Mouse (Mus musculus): Measurements from ENCODE around the gene Ppil2. TPM values are rescaled to one million over a fixed set of nuclear protein-coding genes. Genes with fewer than 3 reads are reported as not detected.

The Ppil2 gene
- total RNA-seq, 1 experiment from 2014 or later, result 126 TPM

DNA sequence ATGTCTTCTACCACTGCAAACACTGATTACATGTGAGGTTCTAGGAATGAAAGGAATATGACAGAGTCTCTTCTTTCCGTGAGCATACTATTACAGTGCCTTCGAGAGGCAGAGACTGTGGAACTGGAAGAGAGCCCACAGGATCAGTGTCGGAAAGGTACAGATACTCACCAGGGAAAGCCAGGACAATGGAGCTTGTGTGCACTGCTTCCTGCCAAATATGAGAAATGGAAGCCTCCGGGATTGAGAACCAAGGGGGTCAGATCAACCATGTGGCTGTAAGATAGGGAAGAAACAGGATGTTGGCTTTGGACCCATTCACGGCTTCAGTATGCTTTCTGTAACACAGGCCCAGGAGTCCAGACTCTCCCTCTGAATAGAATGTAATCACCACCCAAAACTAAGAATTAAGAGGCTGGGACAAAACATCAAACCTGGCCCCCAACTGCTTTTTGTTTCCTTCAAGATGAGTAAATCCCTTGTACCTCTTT is 6.3 kb upstream of the Ppil2 start:
- no peak for ATAC-seq (ENCODE audit: extremely low read depth, insufficient number of reproducible peaks, low FRiP score, poor library complexity, severe bottlenecking)

DNA sequence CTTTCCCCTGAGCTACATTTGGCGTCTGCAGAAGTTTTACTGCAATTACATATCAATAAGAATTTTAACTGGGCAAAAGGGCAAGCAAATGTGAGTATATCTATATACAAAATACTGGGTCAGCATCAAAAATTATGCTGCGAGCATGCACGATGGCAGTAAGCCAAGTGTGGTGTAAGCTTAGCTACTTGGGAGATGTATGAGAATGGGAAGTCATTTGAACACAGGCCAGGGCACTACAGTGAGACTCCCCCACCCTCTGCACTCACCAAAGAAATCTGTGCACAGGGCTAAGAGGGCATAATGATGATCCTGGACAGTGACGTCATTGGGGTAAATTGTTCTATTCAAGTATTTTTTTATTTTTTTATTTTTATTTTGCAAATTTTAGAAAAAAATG is 6.5 kb downstream of the Ppil2 start:
- ATAC-seq (ENCODE audit: extremely low read depth, insufficient number of reproducible peaks, low FRiP score, poor library complexity, severe bottlenecking), result no peak

- ATAC-seq (ENCODE audit: extremely low read depth, insufficient number of reproducible peaks, low FRiP score, poor library complexity, severe bottlenecking), result no peak
These were observed 8.3 kb downstream of the Ppil2 start for GRCm38 (mm10) chr16:17102630-17103220.

GRCm38 (mm10) chr16:17096938-17097337 is 14.1 kb downstream of the Ppil2 start:
- no peak for ATAC-seq (ENCODE audit: extremely low read depth, insufficient number of reproducible peaks, low FRiP score, poor library complexity, severe bottlenecking)

GRCm38 (mm10) chr16:17088346-17088745 is 22.7 kb downstream of the Ppil2 start:
- no peak for ATAC-seq (ENCODE audit: extremely low read depth, insufficient number of reproducible peaks, low FRiP score, poor library complexity, severe bottlenecking)

- ATAC-seq (ENCODE audit: extremely low read depth, insufficient number of reproducible peaks, low FRiP score, poor library complexity, severe bottlenecking), result no peak
These were observed 24.3 kb downstream of the Ppil2 start for GRCm38 (mm10) chr16:17086669-17087193.

DNA sequence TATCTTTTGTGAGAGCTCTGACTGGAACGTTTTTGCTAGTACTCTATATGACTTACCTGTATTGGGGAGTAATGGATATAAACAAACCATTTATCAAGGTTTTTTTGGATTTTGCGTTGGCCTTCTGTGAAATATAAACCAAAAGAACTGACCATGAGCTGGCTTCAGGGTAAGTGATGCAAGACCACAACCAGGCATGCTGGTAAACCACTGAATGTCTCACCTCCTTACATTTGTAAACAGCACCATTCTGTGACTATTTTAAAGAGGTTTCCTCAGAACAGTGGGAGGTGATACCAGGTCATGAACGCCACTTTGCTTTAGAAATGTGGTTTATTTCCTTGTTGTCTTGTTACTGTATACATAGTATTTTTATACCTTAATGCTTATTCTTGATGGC is 24.8 kb downstream of the Ppil2 start:
- no peak for ATAC-seq (ENCODE audit: extremely low read depth, insufficient number of reproducible peaks, low FRiP score, poor library complexity, severe bottlenecking)

DNA sequence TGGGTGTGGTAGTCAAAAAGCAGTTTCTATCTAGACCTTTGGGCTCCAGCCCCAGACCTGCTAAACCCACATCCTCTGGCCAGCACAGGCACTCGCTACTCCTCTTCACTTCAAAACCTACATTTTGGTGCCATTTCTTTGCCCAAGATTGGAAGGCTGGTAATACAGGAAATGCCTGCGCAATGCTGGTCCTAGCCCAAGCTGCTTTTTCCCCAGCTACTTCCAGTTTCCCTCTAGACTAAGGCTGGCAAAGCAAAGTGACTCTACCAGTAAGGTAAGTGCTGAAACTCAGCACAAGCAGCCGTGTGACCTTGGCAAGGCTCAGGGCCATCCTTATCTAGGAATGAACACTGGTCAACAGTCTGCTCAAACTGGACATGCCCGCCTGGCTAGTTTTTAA is 25.4 kb downstream of the Ppil2 start:
- no peak for ATAC-seq (ENCODE audit: extremely low read depth, insufficient number of reproducible peaks, low FRiP score, poor library complexity, severe bottlenecking)

DNA sequence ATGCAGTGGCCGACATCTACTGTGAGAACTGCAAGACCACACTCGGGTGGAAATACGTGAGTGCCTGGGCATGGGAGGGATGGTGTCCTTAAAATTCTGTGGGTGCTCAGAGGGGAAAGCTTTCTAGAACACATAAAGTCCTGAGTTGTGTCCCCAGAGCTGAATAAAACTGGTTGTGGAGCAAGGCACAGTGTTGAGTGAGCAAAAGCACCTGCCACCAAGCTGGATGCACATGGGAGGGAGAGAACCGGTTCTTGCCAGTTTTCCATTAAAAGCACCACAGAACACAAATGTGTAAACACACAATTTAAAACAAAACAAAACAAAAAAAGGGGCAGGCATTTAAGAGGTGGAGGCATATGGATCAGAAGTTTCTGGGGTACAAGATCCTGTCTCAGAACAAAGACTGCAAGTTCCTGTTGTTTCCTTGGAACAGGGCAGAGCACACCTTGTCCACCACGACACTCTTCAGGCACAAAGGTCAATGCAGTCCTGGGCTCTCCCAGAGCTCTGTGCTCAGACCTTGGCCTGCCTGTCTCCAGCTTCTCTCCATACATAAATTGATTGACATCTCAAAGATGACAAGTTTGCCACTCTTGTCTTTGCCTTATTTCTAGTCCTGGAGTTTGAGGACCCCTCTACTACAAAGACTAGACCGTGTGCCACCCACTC is 28.8 kb downstream of the Ppil2 start:
- ATAC-seq (ENCODE audit: extremely low read depth, insufficient number of reproducible peaks, low FRiP score, poor library complexity, severe bottlenecking), result no peak

DNA sequence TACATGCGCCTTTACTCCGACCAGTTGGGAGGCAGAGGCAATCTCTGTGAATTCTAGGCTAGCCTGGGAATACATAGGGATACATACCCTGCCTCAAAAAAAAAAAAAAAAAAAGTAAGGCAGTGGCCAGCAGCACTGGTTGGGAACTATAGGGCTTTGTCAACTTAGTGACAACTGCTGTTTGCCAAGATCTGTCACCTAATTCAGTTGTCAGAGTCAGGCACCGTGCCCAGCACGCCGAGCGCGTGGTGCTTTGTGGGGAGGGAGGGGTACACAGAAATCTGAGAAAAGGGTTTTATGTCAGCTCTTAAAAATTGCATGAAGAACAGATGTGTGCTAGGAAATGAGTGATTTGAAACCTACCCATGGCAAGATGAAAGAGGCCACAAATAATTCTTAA is 33.0 kb downstream of the Ppil2 start:
- no peak for ATAC-seq (ENCODE audit: extremely low read depth, insufficient number of reproducible peaks, low FRiP score, poor library complexity, severe bottlenecking)

DNA sequence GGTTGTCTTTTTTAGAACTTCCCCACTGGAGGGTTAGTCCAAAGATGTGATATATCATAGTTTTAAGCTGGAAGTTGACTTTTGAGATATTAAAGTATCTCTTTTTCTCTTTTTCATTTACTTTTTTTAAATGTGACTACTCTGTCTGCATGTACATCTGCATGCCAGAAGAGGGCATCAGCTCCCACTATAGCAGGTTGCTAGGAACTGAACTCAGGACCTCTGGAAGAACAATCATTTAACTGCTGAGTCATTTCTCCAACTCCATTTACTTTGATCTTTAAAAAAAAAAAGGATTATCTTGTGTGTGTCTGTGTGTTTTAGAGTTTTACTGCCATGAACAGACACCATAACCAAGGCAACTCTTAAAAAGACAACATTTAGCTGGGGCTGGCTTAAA is 34.2 kb downstream of the Ppil2 start:
- ATAC-seq (ENCODE audit: extremely low read depth, insufficient number of reproducible peaks, low FRiP score, poor library complexity, severe bottlenecking), result no peak

GRCm38 (mm10) chr16:17076301-17076700 is 34.8 kb downstream of the Ppil2 start:
- ATAC-seq (ENCODE audit: extremely low read depth, insufficient number of reproducible peaks, low FRiP score, poor library complexity, severe bottlenecking), result no peak

DNA sequence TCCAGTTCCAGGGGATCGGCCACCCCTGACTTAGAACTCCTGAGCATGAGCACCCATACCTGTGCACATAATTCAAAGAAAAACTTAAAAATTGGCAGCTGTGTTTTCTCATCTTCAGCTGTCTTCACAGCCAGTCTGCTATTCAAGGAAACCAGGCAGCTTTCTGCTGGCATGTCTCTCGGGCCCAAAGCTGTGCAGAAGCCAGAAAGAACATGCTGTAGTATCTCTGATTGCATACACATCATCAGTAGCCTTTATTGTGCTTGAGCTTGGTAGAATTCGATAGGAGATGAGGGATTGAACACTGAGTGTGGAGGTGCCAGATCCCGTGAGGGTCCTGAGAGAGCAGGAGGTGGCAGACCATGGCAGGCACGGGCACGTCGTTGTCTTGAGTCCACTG is 38.1 kb downstream of the Ppil2 start:
- ATAC-seq (ENCODE audit: extremely low read depth, insufficient number of reproducible peaks, low FRiP score, poor library complexity, severe bottlenecking), result no peak

GRCm38 (mm10) chr16:17070716-17071115 is 40.3 kb downstream of the Ppil2 start:
- no peak for ATAC-seq (ENCODE audit: extremely low read depth, insufficient number of reproducible peaks, low FRiP score, poor library complexity, severe bottlenecking)

- peak; percentile 56; the same call in 1 of the 2 replicates for ATAC-seq (ENCODE audit: extremely low read depth, insufficient number of reproducible peaks, low FRiP score, poor library complexity, severe bottlenecking)
These were observed 41.3 kb downstream of the Ppil2 start, which contains the start of gene Ypel1 for GRCm38 (mm10) chr16:17069511-17070443. Gene Ypel1, plus strand, starts transcription at chr16:17069696.

DNA sequence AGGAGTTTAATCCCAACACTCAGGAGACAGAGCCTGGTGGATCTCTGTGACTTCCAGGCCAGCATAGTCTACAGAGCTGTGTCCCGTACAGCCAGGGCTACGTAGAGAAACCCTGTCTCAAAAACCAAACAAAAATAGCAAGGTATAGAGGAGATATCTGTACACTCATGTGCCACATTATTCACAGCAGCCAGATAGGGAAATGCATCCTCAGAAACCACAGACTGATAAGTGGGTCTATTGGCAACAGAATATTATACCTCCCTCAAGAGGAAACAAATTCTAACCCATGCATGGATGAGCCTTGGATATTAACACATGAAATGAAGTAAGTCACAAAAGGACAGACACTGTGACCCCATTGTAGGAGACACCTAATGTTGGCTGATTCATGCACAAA is 43.5 kb downstream of the Ppil2 start:
- ATAC-seq (ENCODE audit: extremely low read depth, insufficient number of reproducible peaks, low FRiP score, poor library complexity, severe bottlenecking), result no peak

- no peak for ATAC-seq (ENCODE audit: extremely low read depth, insufficient number of reproducible peaks, low FRiP score, poor library complexity, severe bottlenecking)
These were observed 48.7 kb downstream of the Ppil2 start for GRCm38 (mm10) chr16:17062338-17062737.

GRCm38 (mm10) chr16:17055584-17055983 is 55.5 kb downstream of the Ppil2 start:
- no peak for ATAC-seq (ENCODE audit: extremely low read depth, insufficient number of reproducible peaks, low FRiP score, poor library complexity, severe bottlenecking)

DNA sequence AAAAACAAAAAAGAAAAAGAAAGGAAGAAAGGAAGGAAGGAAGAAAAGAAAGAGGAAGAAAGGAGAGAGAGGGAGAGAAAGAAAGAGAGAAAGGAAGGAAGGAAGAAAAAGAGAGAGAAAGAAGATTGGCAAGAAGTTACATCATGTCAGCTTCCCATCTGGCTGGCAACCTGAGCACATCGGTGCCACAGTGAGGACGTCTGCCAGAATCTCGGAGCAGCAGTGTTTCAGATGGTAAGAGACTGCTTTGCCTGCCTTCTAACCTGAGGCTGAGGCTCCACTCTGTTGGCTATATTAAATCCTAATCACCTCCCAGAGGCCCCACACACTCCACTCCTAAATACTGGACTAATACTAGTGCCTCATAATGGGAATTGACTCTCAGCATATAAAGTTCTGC is 57.2 kb downstream of the Ppil2 start:
- no peak for ATAC-seq (ENCODE audit: extremely low read depth, insufficient number of reproducible peaks, low FRiP score, poor library complexity, severe bottlenecking)
